Mouse (Mus musculus) lung, embryonic 15.5 days (tissue): Measurements from ENCODE around the gene Tmem39a. TPM values are rescaled to one million over a fixed set of nuclear protein-coding genes. Genes with fewer than 3 reads are reported as not detected.

Experiments used
- polyA plus RNA-seq: library from polyadenylated mRNA; unstranded; fragments of >200 nt; fragmentation: Nextera tagmentation; extraction: Ambion mirVana; gene quantifications from 2 replicates; pipeline ENCODE4 v1.2.1, GENCODE M21; 2015

The Tmem39a gene
- polyA plus RNA-seq, 1 experiment from 2014 or later, result 119 TPM

Other genes starting within 250 kb of the Tmem39a start
- gene Maats1, start 216.6 kb upstream of the Tmem39a start, polyA plus RNA-seq, result 0.65 and 0.69 TPM in 2 replicates
- 120 and 130 TPM in 2 replicates for gene Cox17, start 211.7 kb upstream of the Tmem39a start, polyA plus RNA-seq
- gene Gm21987, start 211.7 kb upstream of the Tmem39a start, polyA plus RNA-seq, result not detected in 2 replicates
- 10.3 and 10.8 TPM in 2 replicates for gene Popdc2, start 196.5 kb upstream of the Tmem39a start, polyA plus RNA-seq
- 0.66 and 0.74 TPM in 2 replicates for gene Pla1a, start 125.6 kb upstream of the Tmem39a start, polyA plus RNA-seq
- 91.7 and 93.7 TPM in 2 replicates for gene Adprh, start 106.0 kb upstream of the Tmem39a start, polyA plus RNA-seq
- gene Cd80, start 103.1 kb upstream of the Tmem39a start, polyA plus RNA-seq, result 0.29 and 0.39 TPM in 2 replicates
- gene Timmdc1, start 36.0 kb upstream of the Tmem39a start, polyA plus RNA-seq, result 23.4 and 23.5 TPM in 2 replicates
- gene Poglut1, start 8.4 kb upstream of the Tmem39a start, polyA plus RNA-seq, result 53.6 and 56.5 TPM in 2 replicates
- gene Arhgap31, start 154.6 kb downstream of the Tmem39a start, polyA plus RNA-seq, result 16.7 and 19.9 TPM in 2 replicates
- 37.4 TPM in 2 replicates for gene B4galt4, start 183.6 kb downstream of the Tmem39a start, polyA plus RNA-seq
- 13.7 and 15.3 TPM in 2 replicates for gene Upk1b, start 241.6 kb downstream of the Tmem39a start, polyA plus RNA-seq